Mouse (Mus musculus) spleen, postnatal 36 days (tissue): ENCODE measurements around the gene Trp53inp2.

ENCODE experiments used
- DNase-seq, 2 experiments: peaks; one replicate each; pipeline ENCODE4 v3.0.0; 2022; ENCODE audit warnings: low spot score in 2 of 2, mixed read lengths in 1 of 2

The Trp53inp2 gene

GRCm38 (mm10) chr2:155380261-155381059, at the start of gene Trp53inp2:
Gene Trp53inp2 (plus strand): TSS chr2:155381059.
- no peak for DNase-seq

- no peak for DNase-seq
Observed at GRCm38 (mm10) chr2:155331351-155331750, 49.5 kb upstream of the Trp53inp2 start.

- no peak for DNase-seq
Observed at GRCm38 (mm10) chr2:155333421-155333820, 47.4 kb upstream of the Trp53inp2 start.

GRCm38 (mm10) chr2:155335231-155335630, 45.6 kb upstream of the Trp53inp2 start:
- no peak for DNase-seq

DNA sequence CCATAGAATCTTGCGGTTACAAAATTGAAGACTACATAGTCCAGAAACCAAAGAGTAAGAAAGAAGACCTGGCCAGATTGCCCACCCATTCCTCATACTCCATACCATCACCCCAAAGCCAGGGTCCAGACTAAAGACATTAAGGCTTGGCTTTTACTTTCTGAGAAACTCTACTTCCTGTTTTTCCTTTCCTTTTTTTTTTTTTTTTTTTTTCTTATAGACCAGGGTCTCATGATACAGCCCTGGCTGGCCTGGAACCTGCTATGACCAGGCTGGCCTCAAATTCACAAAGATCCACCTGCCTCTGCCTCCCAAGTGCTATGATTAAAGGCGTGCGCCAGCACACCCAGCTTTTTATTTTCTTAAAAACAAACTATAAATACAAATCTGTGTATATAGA, 44.6 kb upstream of the Trp53inp2 start:
- DNase-seq, result no peak

- DNase-seq, result no peak
Observed at GRCm38 (mm10) chr2:155340166-155340565, 40.7 kb upstream of the Trp53inp2 start.

- DNase-seq, result no peak
Observed at GRCm38 (mm10) chr2:155346670-155347069, 34.2 kb upstream of the Trp53inp2 start.

- no peak for DNase-seq
Observed at GRCm38 (mm10) chr2:155354402-155354801, 26.5 kb upstream of the Trp53inp2 start.

DNA sequence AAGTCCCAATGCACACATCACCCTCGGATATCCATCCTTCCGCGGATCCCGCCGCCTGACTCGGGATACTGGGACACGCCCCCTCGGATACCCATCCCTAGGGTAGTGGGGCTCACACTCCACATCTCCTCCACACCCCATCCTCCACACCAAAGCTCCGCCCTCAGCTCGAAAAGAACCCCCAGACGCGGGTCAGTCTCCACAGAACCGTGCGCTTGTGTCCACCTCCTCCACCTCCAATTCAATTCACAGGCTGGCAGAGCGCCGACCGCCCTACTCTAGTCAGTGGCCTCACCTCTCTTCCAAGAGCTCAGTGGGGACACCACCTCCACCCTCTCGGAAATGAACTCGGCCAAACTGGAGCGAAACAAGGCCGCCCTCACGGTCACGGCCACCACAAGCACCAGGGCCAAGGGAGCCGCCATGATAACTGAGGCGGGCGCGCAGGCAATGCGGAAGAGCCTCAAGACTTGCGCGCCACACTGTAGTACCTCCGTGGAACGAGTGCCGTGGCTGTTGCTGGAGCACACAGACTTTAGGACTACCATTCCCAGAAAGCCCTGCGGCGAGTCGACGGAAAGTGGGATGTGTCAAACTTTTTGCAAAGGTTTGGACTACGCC, 23.8 kb upstream of the Trp53inp2 start, which contains the start of gene Pigu:
TSS of gene Pigu (minus strand) at position 460 of the 621 bp plus-strand sequence.
- DNase-seq, result peak; percentile 92 to 96

GRCm38 (mm10) chr2:155357686-155358399, 23.0 kb upstream of the Trp53inp2 start:
- DNase-seq, result no peak

DNA sequence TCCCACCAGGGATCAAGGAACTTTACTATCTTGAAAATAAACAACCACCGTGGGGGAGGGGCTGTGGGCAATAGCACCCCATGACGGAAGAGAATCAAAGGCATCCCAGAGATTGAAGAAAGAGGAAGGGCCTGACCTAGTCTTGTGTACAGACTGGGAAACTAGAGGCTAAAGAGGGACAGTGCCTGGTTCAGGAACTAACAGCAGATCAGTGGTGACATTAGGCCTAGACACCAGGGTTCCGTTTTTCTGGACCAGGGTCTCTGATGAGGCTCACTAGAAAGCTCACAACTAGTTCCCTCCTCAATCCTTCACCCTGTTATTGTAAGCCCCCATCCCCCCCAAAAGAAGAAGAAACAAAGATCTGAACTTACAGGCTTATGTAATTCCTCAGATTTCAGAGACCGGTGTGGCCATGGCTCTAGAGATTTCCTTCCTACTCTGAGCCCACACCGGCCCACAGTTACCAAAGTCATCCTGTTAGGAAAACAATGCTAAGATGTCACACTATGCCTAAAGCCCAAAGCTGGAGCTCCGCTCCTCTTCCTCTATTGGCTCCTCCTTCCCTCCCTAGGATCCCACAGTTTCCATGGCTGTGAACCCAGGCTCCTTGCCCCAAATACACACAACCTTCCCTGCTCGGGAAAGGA, 13.1 kb upstream of the Trp53inp2 start:
- DNase-seq, result no peak

DNA sequence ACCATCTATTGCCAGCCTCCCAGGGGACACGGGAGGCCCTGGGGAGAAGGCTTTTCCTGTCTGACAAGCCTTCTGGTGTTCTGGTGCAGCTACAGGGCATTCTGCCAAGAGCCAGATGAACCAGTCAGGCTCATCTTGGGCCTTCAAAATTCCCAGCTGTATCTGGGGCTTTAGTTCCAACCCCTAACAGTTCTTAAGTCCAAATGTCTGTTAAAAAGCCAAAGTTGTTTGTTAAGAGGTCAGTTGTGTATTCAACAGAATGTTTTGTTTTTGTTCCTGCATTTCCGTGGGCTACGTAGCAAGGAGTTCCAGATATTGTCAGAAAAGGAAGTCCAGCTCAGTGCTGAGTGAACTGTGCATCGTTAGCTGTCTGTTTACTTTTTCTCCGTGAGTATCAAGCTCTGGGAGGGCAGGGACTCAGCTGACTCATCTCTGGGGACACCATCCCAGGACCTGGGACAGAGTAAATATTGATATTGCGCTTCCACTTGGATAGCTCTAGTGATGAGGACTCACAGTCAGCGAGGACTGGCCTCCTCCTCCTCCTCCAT, 11.5 kb upstream of the Trp53inp2 start:
- DNase-seq, result no peak

DNA sequence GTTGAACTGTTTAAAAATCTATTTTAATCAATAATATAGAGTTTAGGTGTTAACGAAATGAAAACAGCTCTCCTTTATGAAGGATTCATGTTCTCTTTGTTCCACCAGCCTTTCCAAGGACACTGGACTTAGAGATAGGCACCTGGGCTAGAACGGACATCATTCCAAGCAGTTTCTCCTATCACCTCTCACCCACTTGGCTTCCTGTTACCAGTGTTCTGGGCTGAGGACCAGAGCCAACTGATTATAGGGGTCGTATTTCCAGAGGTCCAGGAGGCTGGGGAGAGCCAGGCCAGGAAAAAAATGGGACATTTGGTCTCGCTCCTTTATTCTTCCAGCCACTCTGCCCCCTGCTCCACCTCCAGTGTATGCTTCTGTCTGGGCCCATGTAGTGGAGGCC, 8.4 kb upstream of the Trp53inp2 start:
- DNase-seq, result no peak

- DNase-seq, result no peak
Observed at GRCm38 (mm10) chr2:155373302-155373701, 7.6 kb upstream of the Trp53inp2 start.

DNA sequence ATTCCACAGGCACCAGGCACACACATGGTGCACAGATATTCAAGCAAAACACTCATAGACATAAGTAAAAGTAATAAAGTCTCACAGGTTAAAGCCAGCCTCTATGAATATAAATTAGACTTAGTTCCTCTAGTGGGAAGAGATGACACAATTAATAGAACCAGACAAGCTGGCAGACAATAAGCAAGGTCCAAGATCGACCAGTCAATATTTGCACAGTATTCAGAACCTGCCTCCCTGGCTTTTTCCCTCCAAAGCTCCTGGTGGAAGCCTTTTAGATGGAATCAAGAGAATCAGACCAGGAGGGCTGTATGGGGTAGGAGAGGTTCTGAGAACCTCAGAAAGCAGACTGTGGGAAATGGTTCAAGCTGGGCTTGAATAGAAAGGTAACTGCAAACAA, 7.0 kb upstream of the Trp53inp2 start:
- no peak for DNase-seq

DNA sequence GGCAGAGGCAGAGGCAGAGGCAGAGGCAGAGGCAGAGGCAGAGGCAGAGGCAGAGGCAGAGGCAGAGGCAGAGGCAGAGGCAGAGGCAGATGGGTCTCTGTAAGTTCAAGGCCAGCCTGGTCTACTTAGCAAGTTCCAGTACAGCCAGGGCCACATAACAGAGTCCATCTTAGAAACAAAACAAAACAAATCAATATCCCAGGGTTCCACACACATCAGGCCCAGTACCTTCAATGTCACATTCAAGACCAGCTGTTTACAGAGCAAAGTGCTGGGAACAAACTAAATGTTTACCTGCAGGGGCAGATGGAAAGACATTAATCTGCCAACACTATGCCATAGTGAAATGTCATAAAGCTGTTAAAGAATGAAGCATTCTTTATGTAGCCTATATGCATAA, 6.3 kb upstream of the Trp53inp2 start:
- no peak for DNase-seq

DNA sequence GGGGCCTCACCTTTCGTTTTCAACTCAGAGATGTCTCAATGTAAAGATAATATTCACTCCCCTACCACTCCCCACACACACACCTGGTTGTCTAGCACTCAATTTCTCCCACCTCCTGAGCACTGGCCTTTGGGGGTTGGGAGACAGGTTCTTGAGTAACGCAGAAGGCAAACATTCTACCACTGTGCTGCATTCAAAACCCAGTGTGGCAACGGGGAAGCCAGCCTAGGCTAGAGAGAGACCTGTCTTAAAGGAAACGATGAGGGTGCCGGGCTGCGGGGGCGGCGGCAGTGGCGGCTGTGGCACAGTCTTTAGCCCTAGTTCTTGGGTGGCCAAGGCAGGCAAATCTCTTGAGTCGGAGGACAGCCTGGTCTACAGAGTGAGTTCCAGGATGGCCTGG, 4.7 kb upstream of the Trp53inp2 start:
- no peak for DNase-seq

- no peak for DNase-seq
Observed at GRCm38 (mm10) chr2:155381060-155381437, 190 bp downstream of the Trp53inp2 start.

DNA sequence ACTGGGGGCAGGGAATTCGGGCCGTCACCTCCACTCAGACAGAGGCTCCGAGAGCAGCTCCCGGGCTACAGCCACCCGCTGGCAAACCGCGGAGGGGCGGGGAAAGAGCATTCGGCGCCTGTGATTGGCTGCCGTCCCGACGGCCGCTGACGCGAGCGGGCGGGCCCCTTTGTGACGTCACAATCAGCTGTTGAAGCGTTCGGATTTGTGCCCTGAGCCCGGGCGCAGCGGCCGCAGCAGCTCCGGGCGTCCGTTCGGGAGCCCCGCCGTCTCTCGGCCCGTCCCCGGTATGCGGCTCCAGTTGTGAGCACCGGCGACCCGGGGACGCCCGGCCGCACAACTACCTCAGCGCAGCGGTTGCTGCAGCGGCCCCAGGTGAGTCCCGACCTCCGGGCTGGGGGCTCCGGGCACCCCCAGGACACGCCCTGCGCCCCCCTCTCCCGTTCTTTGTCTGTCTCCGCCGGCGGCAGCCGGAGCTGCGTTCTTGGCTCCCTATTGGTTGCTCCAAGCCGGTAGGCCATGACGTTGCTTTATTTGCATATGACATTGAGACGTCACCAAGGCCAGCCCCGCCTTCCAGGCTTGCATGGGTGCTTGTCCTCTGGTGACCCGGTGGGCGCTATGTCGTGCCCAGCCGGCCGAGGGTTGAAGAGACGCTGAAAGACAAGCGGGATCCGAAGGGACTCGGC, 928 bp downstream of the Trp53inp2 start:
- DNase-seq, result peak; percentile 93 to 94

DNA sequence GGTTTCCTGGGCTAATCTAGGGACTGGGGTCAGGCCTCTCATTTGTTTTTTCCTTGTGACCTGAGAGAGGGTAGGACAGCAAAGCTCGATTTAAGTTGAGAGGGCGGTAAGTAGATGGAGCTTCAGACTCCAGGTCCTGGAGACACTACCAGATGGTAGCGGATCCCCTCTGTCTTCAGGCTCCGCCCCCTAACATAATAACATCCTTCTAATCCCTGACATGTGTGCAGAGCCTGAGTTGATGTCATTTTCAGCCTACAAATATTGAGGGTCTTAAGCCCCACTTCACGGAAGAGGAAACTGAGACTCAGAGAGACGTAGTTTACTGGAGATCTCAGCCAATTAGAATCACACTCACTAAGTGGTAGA, 1.5 kb downstream of the Trp53inp2 start:
- DNase-seq, result peak in 1 of 2 experiments; percentile 15

DNA sequence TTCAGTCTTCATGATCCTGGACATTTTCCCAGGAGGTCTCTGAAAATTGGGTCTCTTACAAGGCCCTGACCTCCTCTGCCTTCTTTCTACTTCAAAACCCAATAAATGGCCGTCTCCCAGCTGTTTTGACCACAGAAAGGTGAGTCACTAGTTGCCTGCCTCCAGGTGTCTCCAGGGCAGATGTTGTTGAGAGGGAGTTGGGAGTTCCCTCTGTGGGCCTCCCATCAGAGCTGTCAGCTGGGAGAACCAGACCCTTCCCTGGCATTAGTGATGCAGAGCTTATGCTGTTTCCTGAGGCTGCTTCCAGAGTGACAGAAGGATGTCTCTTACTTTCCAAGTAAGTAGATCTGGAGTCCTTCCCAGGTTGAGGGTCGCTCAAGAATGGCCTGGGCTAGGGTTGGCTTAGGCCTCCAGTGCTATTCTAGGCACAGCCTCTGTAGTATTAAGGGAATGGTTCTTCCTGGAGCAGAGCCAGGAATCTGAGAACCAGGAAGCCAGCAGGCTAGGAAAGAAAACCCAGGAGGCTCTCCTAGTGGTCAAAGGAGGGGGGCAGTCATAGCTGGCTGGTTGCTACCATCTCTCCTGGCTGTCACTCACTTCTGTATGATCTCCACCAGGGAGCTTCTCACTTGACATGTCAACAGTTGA, 2.1 kb downstream of the Trp53inp2 start:
- no peak for DNase-seq
